Mouse (Mus musculus): ENCODE measurements around the gene Ifit3.
"Not testable (repeated sequence)": the region's sequence is repeated elsewhere in the genome, so short reads cannot be mapped to it uniquely, and the experiment has no call there.

DNA sequence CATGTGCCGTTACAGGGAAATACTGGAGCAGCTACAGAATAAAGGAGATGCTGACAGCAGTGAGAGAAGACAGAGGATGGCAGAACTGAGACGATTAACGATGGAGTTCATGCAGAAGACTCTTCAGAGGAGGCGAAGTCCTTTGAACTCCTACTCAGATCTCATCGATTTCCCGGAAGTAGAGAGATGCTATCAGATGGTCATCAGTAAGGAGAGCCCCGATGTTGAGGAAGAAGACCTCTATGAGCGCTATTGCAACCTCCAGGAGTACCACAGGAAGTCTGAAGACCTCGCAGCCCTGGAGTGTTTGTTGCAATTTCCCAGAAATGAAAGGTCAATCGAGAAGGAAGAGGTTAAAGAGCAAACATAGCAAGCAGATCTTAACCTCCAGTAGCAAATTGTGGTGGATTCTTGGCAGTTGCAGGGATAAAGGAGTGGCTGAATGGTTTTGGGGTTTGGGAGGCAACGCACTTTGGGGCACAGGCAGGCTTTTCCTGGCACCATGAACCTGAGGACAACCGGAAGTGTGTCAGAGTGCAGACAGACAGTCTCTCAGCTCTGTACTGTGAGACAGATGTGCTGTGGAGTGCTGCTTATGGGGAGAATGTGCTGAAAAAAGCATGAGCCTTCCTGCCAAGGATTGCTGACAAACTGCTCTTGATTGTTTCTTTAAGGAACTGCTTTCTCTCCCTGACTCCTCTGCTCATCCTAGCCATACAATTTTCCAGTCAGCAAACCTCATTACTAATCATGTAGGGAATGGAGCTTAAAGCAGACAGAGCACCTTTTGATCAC is 4.8 kb downstream of the Ifit3 start:
- not testable (repeated sequence) for TF ChIP-seq POLR2A (IDR thresholded peaks at IDR 0.05; ENCODE audit: low read depth, low read length); CTCF (IDR thresholded peaks at IDR 0.05; ENCODE audit: borderline replicate concordance, insufficient read depth, low read length)

Data from embryonic fibroblast, embryonic 13.5 days (primary cell).